Comparison of ENCODE assay signal across 34 mouse cellular contexts in genomic region chr17:43245364-43245763, GRCm38 (mm10). TPM values are rescaled to one million over a fixed set of nuclear protein-coding genes. Genes with fewer than 3 reads are reported as not detected.
"Had no signal": no experiment of that assay in that cellular context is flagged by ENCODE, and none has a peak within 500 bp of the region (broad histone marks: within the 10 kb centered on the region; RNA-seq: fewer than 3 reads in every experiment).

No protein-coding gene starts in this region.

- H3K4me3 ChIP-seq: gastrocnemius, adult 2 months; heart, embryonic 10.5 days; heart, embryonic 12.5 days; hindbrain, embryonic 10.5 days; hindbrain, embryonic 12.5 days; intestine, embryonic 15.5 days; layer of hippocampus, adult 2 months; left cerebral cortex, adult 2 months; limb, embryonic 10.5 days; limb, embryonic 12.5 days had no signal

- H3K4me1 ChIP-seq: hindbrain, embryonic 10.5 days; limb, embryonic 10.5 days had no signal

- H3K27me3 ChIP-seq: heart, embryonic 12.5 days; hindbrain, embryonic 12.5 days; intestine, embryonic 15.5 days; limb, embryonic 12.5 days had no signal

- DNase-seq: gastrocnemius, adult 2 months; gastrocnemius, postnatal 10 days; gastrocnemius, postnatal 25 days; heart, adult 11 months; heart, postnatal 10 days; heart, postnatal 4 days; kidney, adult 18-20 months; kidney, adult 8-10 months; kidney, postnatal 10 days; kidney, postnatal 25 days; kidney, postnatal 4 days; liver had no signal

- H3K36me3 ChIP-seq: heart, embryonic 10.5 days; heart, embryonic 12.5 days; hindbrain, embryonic 10.5 days; hindbrain, embryonic 12.5 days; intestine, embryonic 15.5 days; limb, embryonic 10.5 days; limb, embryonic 12.5 days had no signal

- H3K27ac ChIP-seq: gastrocnemius, adult 2 months; heart, embryonic 10.5 days; hindbrain, embryonic 10.5 days; hindbrain, embryonic 12.5 days; hindbrain, embryonic 14.5 days; intestine, embryonic 15.5 days; layer of hippocampus, adult 2 months; left cerebral cortex, adult 2 months; limb, embryonic 10.5 days; limb, embryonic 12.5 days had no signal

- H3K9ac ChIP-seq: heart, embryonic 12.5 days; hindbrain, embryonic 12.5 days; hindbrain, embryonic 14.5 days; intestine, embryonic 15.5 days; limb, embryonic 12.5 days had no signal

- H3K9me3 ChIP-seq: heart, embryonic 10.5 days; heart, embryonic 12.5 days; hindbrain, embryonic 10.5 days; hindbrain, embryonic 12.5 days; intestine, embryonic 15.5 days; limb, embryonic 10.5 days; limb, embryonic 12.5 days had no signal

- H3K4me2 ChIP-seq: heart, embryonic 12.5 days; hindbrain, embryonic 12.5 days; hindbrain, embryonic 14.5 days; intestine, embryonic 15.5 days; limb, embryonic 12.5 days; liver, embryonic 11.5 days had no signal

- ATAC-seq: hindbrain, embryonic 16.5 days; inflammation-experienced regulatory T-cells, adult 6 months; intestine, embryonic 15.5 days; intestine, postnatal 0 days had no signal

RNA-seq across cellular contexts. Expression of gene Adgrf1, which starts 24.8 kb away (rescaled TPM):
- total RNA-seq: gastrocnemius, adult 2 months; gastrocnemius, postnatal 10 days; gastrocnemius, postnatal 4 days; heart, adult 8-10 months; heart, postnatal 10 days; heart, postnatal 25 days; heart, postnatal 4 days; layer of hippocampus, adult 2 months; layer of hippocampus, postnatal 25 days; left cerebral cortex, adult 2 months; left cerebral cortex, postnatal 14 days; left cerebral cortex, postnatal 36 days had no signal
- polyA plus RNA-seq: heart, embryonic 12.5 days; heart, embryonic 14.5 days; heart, embryonic 16.5 days; hindbrain, embryonic 10.5 days; hindbrain, embryonic 12.5 days; hindbrain, embryonic 14.5 days; hindbrain, embryonic 16.5 days; inflammation-experienced regulatory T-cells, adult 6 months; limb, embryonic 10.5 days; limb, embryonic 12.5 days had no signal
